Mouse (Mus musculus): ENCODE results near the gene Acp7.

GRCm38 (mm10) chr7:28562951-28563350 lies 68.2 kb downstream of the Acp7 start:
- no peak for TF ChIP-seq CTCF (IDR thresholded peaks at IDR 0.05; ENCODE audit: borderline replicate concordance, insufficient read depth, low read length)
- TF ChIP-seq POLR2A (IDR thresholded peaks at IDR 0.05; ENCODE audit: low read depth, low read length), result no peak
